Mouse (Mus musculus): ENCODE measurements at regions not wholly inside any gene's neighbourhood (a gene's known extent, or its start where the extent isn't known, plus 50 kb on each side); places are given as distances from the start of the nearest gene placed in this dataset.

DNA sequence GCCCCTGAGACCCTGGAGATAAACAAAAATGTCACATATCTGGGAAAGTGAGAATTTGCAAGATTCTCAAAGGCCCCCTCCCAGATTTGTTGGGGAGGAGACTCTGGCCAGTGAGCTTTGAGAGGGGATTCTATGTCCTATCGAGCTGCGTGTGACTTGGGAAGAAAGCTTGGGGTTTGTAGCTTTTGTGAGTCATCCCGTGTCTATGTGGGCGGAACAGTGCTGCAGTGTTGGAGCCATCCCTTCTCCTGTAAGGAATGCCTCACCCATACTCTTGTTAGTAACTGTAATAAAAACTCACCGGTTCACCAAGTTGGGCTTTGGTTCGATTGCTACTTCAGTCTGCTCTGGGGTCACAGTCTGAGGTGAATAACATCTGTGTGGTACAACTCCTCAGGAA is 160.5 kb downstream of the Hs3st3b1 start:
- no peak for DNase-seq
- no peak overlapping the region for H3K27ac ChIP-seq
- intact Hi-C loops (cut with DNase I): no loop called here
- no peaks in the 10 kb centered on the region for H3K36me3 ChIP-seq (ENCODE audit: control insufficient read depth, insufficient read depth, low read length)
- H3K79me2 ChIP-seq (replicated peaks; ENCODE audit: control insufficient read depth, insufficient read depth, low read length): no peaks in the 10 kb centered on the region
- TF ChIP-seq POLR2A (IDR thresholded peaks at IDR 0.05; ENCODE audit: insufficient read depth, low read depth, low read length): no peak
- no peak for TF ChIP-seq EP300 (IDR thresholded peaks at IDR 0.05; ENCODE audit: insufficient read depth, low read depth, low read length)
- no peak for TF ChIP-seq CTCF (IDR thresholded peaks at IDR 0.05)
- WGBS: 65% methylated on average over 6 of the region's 6 CpGs
- no peak overlapping the region for H3K4me3 ChIP-seq
- H3K9ac ChIP-seq (ENCODE audit: low read depth, low read length): no peak overlapping the region
- H3K27me3 ChIP-seq (ENCODE audit: control insufficient read depth, insufficient read depth, low read length): no peaks in the 10 kb centered on the region
- H3K4me1 ChIP-seq (ENCODE audit: control insufficient read depth, insufficient read depth, low read length): no peaks in the 10 kb centered on the region

DNA sequence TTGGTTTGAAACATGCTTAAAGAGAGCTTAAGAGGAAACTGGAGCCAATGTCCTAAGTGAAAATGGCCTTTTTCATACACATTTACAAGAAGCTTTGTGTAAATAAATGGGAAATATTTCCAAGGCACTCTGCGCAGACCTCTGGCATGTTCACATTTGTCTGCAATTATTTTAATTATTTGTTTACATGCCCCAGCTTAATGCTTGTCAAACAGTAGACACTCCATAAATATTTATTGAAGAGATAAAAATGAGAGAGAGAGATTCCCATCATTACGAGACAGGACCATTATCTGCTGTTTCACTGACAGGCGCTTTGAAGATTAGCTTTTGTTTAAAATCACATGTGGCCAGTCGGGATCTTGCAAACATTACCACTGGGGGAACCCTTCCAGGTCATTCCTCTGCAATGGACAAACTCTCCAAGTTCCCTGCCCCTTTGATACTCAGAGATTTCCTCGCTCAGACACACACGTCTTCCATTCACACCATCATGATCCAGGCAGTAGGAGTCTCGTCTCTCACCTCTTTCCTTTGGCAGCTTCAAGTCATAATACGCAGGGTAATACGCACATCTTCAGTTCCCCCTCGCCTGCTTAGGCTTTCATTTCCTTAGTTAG is 154.3 kb downstream of the Hs3st3b1 start:
- no peak for TF ChIP-seq CTCF (IDR thresholded peaks at IDR 0.05)
- TF ChIP-seq POLR2A (IDR thresholded peaks at IDR 0.05; ENCODE audit: insufficient read depth, low read depth, low read length): no peak
- TF ChIP-seq EP300 (IDR thresholded peaks at IDR 0.05; ENCODE audit: insufficient read depth, low read depth, low read length): no peak
- intact Hi-C loops (cut with DNase I): no loop called here
- DNase-seq: no peak

DNA sequence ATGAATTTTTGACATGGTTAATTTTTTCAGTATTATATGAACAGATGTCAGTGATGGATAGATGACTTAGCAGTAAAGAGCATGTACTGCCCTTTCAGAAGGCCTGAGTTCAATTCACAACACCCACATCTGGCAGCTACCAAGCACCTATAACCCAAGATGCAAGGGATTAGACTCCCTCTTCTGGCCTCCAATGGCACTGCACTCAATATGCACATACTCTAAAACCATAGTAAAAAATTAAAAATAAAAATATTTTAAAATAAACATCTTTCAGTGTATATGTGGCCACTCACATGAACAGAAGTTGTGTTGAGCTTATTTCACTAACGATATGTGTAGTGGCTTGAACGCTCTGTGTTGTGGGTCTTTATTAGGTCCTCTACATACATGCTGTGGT is 152.4 kb downstream of the Hs3st3b1 start:
- Histone ChIP-seq H3K27ac (no peak overlapping the region), H3K4me1 (ENCODE audit: control insufficient read depth, insufficient read depth, low read length) (no peaks in the 10 kb centered on the region), H3K9ac (ENCODE audit: low read depth, low read length) (no peak overlapping the region), H3K36me3 (ENCODE audit: control insufficient read depth, insufficient read depth, low read length) (no peaks in the 10 kb centered on the region), H3K79me2 (replicated peaks; ENCODE audit: control insufficient read depth, insufficient read depth, low read length) (no peaks in the 10 kb centered on the region), H3K4me3 (no peak overlapping the region), H3K27me3 (ENCODE audit: control insufficient read depth, insufficient read depth, low read length) (no peaks in the 10 kb centered on the region)
- DNase-seq: no peak
- intact Hi-C loops (cut with DNase I): no loop called here
- TF ChIP-seq CTCF (IDR thresholded peaks at IDR 0.05) (peak; percentile 35), POLR2A (IDR thresholded peaks at IDR 0.05; ENCODE audit: insufficient read depth, low read depth, low read length) (no peak)
- 99% methylated on average over 2 of the region's 2 CpGs for WGBS

More for the DNA sequence above, 154.3 kb downstream of the Hs3st3b1 start:
- WGBS: 64% methylated on average over 10 of the region's 10 CpGs
- no peaks in the 10 kb centered on the region for H3K4me1 ChIP-seq (ENCODE audit: control insufficient read depth, insufficient read depth, low read length)
- no peaks in the 10 kb centered on the region for H3K36me3 ChIP-seq (ENCODE audit: control insufficient read depth, insufficient read depth, low read length)
- no peaks in the 10 kb centered on the region for H3K27me3 ChIP-seq (ENCODE audit: control insufficient read depth, insufficient read depth, low read length)
- H3K27ac ChIP-seq: no peak overlapping the region
- no peak overlapping the region for H3K9ac ChIP-seq (ENCODE audit: low read depth, low read length)
- no peaks in the 10 kb centered on the region for H3K79me2 ChIP-seq (replicated peaks; ENCODE audit: control insufficient read depth, insufficient read depth, low read length)
- H3K4me3 ChIP-seq: no peak overlapping the region

DNA sequence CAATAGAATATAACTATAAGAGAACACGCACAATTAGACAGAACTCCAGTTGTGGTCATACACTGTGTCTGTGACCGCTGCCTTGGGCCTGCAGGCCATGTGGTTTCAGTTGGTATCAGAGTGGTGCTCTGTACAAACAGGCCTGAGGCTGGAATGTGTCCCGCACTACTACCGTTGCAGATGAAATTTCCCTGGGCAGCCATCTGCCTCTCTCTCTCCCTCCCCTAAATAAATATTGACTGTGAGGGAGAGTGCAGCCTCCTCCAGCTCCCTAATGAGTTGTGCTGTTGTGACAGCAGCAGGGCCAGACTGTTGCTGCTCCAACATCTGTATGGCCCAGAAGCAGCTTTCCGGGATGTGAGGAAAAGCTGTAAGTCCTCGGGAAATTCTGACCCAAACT is 146.7 kb downstream of the Hs3st3b1 start:
- Histone ChIP-seq H3K4me3 (no peak overlapping the region), H3K27ac (no peak overlapping the region), H3K36me3 (ENCODE audit: control insufficient read depth, insufficient read depth, low read length) (no peaks in the 10 kb centered on the region), H3K27me3 (ENCODE audit: control insufficient read depth, insufficient read depth, low read length) (no peaks in the 10 kb centered on the region), H3K9ac (ENCODE audit: low read depth, low read length) (no peak overlapping the region), H3K4me1 (ENCODE audit: control insufficient read depth, insufficient read depth, low read length) (no peaks in the 10 kb centered on the region), H3K79me2 (replicated peaks; ENCODE audit: control insufficient read depth, insufficient read depth, low read length) (no peaks in the 10 kb centered on the region)
- 57% methylated on average over 6 of the region's 6 CpGs for WGBS
- DNase-seq: no peak
- intact Hi-C loops (cut with DNase I): no loop called here
- TF ChIP-seq EP300 (IDR thresholded peaks at IDR 0.05; ENCODE audit: insufficient read depth, low read depth, low read length) (no peak), CTCF (IDR thresholded peaks at IDR 0.05) (no peak), POLR2A (IDR thresholded peaks at IDR 0.05; ENCODE audit: insufficient read depth, low read depth, low read length) (no peak)

DNA sequence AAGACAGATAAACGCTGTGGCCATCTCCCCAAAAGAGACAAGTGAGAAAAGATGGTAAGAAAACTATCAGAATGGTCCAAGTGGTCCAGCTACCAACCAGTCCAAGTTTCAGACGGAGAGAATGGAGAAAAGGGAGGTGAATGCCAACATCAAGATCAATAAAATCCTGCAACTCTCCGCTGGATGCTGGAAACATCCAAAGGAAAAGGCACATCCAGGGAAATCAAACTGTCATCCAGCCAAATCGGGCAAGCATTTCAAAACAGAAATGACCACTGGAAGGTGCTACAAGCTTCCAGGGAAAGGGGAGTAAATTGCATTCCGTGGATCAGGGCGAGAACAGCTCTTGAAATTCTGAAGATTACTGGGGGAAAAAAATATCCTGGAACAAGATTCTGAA is 142.7 kb downstream of the Hs3st3b1 start:
- intact Hi-C loops (cut with DNase I): no loop called here
- H3K27ac ChIP-seq: no peak overlapping the region
- no peak for DNase-seq
- H3K9ac ChIP-seq (ENCODE audit: low read depth, low read length): no peak overlapping the region
- TF ChIP-seq EP300 (IDR thresholded peaks at IDR 0.05; ENCODE audit: insufficient read depth, low read depth, low read length): no peak
- TF ChIP-seq CTCF (IDR thresholded peaks at IDR 0.05): no peak
- no peak for TF ChIP-seq POLR2A (IDR thresholded peaks at IDR 0.05; ENCODE audit: insufficient read depth, low read depth, low read length)
- WGBS: 62% methylated on average over 6 of the region's 6 CpGs
- H3K4me1 ChIP-seq (ENCODE audit: control insufficient read depth, insufficient read depth, low read length): no peaks in the 10 kb centered on the region
- no peaks in the 10 kb centered on the region for H3K79me2 ChIP-seq (replicated peaks; ENCODE audit: control insufficient read depth, insufficient read depth, low read length)
- no peaks in the 10 kb centered on the region for H3K27me3 ChIP-seq (ENCODE audit: control insufficient read depth, insufficient read depth, low read length)
- no peak overlapping the region for H3K4me3 ChIP-seq
- no peaks in the 10 kb centered on the region for H3K36me3 ChIP-seq (ENCODE audit: control insufficient read depth, insufficient read depth, low read length)

DNA sequence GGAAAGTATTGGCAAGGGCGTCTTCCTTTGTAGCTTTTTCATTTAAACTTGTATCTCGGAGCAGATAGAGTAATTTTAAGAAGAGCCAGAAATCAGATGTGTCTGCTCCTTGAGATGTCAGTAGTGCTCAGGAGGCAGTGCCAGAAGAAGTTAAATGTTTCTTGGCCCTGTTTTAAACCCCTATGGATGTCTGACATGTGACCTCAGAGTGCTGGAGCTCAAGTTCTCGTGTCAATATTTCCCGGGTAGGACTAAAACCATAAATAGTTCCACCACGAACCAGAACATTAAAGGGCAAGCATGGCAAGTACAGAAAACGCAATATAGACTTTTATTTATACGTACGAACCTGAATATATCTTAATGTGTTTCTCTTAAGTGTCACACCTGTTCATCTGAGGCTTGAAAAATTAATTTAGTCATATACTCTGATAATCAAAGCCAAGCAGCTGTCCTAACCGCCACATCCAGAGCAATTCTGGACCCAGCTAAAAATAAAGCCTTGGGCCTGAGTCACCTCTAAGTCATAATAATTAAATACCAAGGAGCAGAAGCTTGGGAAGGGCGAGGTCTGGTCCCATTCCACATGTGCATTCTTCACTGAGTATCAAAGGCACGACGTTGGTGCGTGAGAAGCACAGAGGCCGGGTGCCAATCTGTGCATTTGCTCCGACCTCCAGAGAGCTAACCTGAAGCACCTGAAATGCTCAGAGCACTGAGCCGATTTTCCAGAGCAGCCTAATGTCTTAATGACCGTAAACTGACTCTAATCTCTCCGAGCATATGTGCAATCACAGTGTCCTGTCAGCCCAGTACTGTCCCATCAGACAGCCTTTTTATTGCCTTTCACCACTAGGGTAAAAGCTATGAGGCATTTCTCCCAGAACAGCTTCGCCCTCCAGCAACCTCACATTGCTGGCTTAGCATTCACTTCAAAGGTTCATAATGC is 139.8 kb downstream of the Hs3st3b1 start:
- Histone ChIP-seq H3K4me3 (no peak overlapping the region), H3K9ac (ENCODE audit: low read depth, low read length) (no peak overlapping the region), H3K79me2 (replicated peaks; ENCODE audit: control insufficient read depth, insufficient read depth, low read length) (no peaks in the 10 kb centered on the region), H3K36me3 (ENCODE audit: control insufficient read depth, insufficient read depth, low read length) (no peaks in the 10 kb centered on the region), H3K27ac (no peak overlapping the region), H3K4me1 (ENCODE audit: control insufficient read depth, insufficient read depth, low read length) (no peaks in the 10 kb centered on the region), H3K27me3 (ENCODE audit: control insufficient read depth, insufficient read depth, low read length) (no peaks in the 10 kb centered on the region)
- no peak for TF ChIP-seq EP300 (IDR thresholded peaks at IDR 0.05; ENCODE audit: insufficient read depth, low read depth, low read length)
- no peak for TF ChIP-seq POLR2A (IDR thresholded peaks at IDR 0.05; ENCODE audit: insufficient read depth, low read depth, low read length)
- no peak for TF ChIP-seq CTCF (IDR thresholded peaks at IDR 0.05)
- no peak for DNase-seq
- intact Hi-C loops (cut with DNase I): no loop called here
- WGBS: 83% methylated on average over 19 of the region's 19 CpGs

Data from heart, adult 2 months (tissue).